Mouse (Mus musculus): Measurements from ENCODE around the gene Eif4e2. TPM values are rescaled to one million over a fixed set of nuclear protein-coding genes. Genes with fewer than 3 reads are reported as not detected.

Gene Eif4e2
- polyA plus RNA-seq, 1 experiment from 2014 or later = 146 TPM

DNA sequence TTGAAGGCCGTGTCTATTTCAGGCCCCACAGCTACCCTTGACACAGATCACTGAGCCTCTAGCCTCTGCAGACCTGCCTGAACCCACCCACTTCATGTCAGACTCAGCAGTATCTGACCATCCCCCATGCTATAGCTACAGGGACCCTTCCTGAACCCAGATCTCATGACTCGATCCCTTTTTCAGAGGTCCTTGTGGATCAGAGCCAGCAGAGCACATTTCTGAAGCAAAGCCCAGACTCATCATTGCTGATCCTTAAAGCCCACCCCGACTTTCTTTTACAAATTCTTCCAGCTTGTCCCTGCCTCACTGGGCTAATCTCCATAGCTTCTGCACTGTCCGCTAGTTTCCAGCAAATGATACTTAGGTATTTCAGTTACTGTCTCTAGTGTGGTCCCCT, 60.4 kb downstream of the Eif4e2 start:
- peaks cover 13% of the 10 kb centered on the region for H3K4me1 ChIP-seq (replicated peaks; ENCODE audit: control insufficient read depth, insufficient read depth, low read length)
- H3K36me3 ChIP-seq (ENCODE audit: control insufficient read depth, insufficient read depth, low read length) = no peaks in the 10 kb centered on the region
- no peak overlapping the region for H3K4me3 ChIP-seq (ENCODE audit: low read length)
- H3K9me3 ChIP-seq (ENCODE audit: control insufficient read depth, low read length) = no peaks in the 10 kb centered on the region
- 60% methylated on average over 4 of the region's 4 CpGs for WGBS
- H3K4me2 ChIP-seq (ENCODE audit: low read depth, low read length) = no peak overlapping the region
- no peak overlapping the region for H3K27ac ChIP-seq (ENCODE audit: low read length)
- no peak for ATAC-seq (ENCODE audit: low read depth)
- no peaks in the 10 kb centered on the region for H3K27me3 ChIP-seq (ENCODE audit: control insufficient read depth, insufficient read depth, low read depth, low read length)
- no peak overlapping the region for H3K9ac ChIP-seq (ENCODE audit: low read length)

GRCm38 (mm10) chr1:87275151-87275550, 61.4 kb downstream of the Eif4e2 start:
- no peaks in the 10 kb centered on the region for H3K9me3 ChIP-seq (ENCODE audit: control insufficient read depth, low read length)
- WGBS = 84% methylated on average over 12 of the region's 12 CpGs

DNA sequence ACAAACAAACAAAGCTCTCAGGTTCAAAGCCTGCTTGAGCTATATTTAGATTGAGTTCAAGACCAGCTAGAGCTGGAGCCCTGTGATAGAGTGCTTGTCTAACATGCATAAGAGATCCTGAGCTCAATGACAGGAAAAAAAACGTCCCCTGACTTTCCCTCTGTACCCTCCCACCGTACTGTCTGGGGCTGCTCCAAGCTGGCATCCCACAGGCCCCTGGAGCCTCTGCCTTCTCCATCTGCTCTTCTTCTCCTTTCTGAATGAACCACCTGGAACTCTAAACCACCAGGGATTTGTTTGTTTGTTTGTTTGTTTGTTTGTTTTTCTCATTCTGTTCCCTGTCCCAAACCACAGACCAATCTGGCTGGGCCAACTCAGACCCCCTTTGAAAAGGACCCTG, 62.3 kb downstream of the Eif4e2 start:
- 41% methylated on average over 2 of the region's 2 CpGs for WGBS
- Histone ChIP-seq H3K27me3 (ENCODE audit: control insufficient read depth, insufficient read depth, low read depth, low read length) (no peaks in the 10 kb centered on the region), H3K9ac (ENCODE audit: low read length) (no peak overlapping the region), H3K4me3 (ENCODE audit: low read length) (no peak overlapping the region), H3K36me3 (ENCODE audit: control insufficient read depth, insufficient read depth, low read length) (no peaks in the 10 kb centered on the region), H3K9me3 (ENCODE audit: control insufficient read depth, low read length) (no peaks in the 10 kb centered on the region), H3K27ac (ENCODE audit: low read length) (no peak overlapping the region), H3K4me2 (ENCODE audit: low read depth, low read length) (no peak overlapping the region), H3K4me1 (replicated peaks; ENCODE audit: control insufficient read depth, insufficient read depth, low read length) (peaks cover 2% of the 10 kb centered on the region)
- no peak for ATAC-seq (ENCODE audit: low read depth)

More at GRCm38 (mm10) chr1:87275151-87275550, 61.4 kb downstream of the Eif4e2 start:
- no peak overlapping the region for H3K9ac ChIP-seq (ENCODE audit: low read length)
- H3K36me3 ChIP-seq (ENCODE audit: control insufficient read depth, insufficient read depth, low read length) = no peaks in the 10 kb centered on the region
- H3K27ac ChIP-seq (ENCODE audit: low read length) = no peak overlapping the region
- H3K4me1 ChIP-seq (replicated peaks; ENCODE audit: control insufficient read depth, insufficient read depth, low read length) = peaks cover 11% of the 10 kb centered on the region
- no peak for ATAC-seq (ENCODE audit: low read depth)
- no peaks in the 10 kb centered on the region for H3K27me3 ChIP-seq (ENCODE audit: control insufficient read depth, insufficient read depth, low read depth, low read length)
- H3K4me2 ChIP-seq (ENCODE audit: low read depth, low read length) = no peak overlapping the region
- H3K4me3 ChIP-seq (ENCODE audit: low read length) = no peak overlapping the region

GRCm38 (mm10) chr1:87280281-87280680, 66.6 kb downstream of the Eif4e2 start:
- H3K9me3 ChIP-seq (ENCODE audit: control insufficient read depth, low read length) = no peaks in the 10 kb centered on the region
- WGBS = 76% methylated on average over 5 of the region's 5 CpGs

GRCm38 (mm10) chr1:87281599-87282412, 68.1 kb downstream of the Eif4e2 start:
- WGBS = 28% methylated on average over 20 of the region's 20 CpGs
- H3K27ac ChIP-seq (ENCODE audit: low read length) = no peak overlapping the region
- ATAC-seq (ENCODE audit: low read depth) = 0 out of 2 replicates have a peak, but pooled peaks have one; percentile 12

More at GRCm38 (mm10) chr1:87280281-87280680, 66.6 kb downstream of the Eif4e2 start:
- H3K4me2 ChIP-seq (ENCODE audit: low read depth, low read length) = no peak overlapping the region
- H3K27me3 ChIP-seq (ENCODE audit: control insufficient read depth, insufficient read depth, low read depth, low read length) = no peaks in the 10 kb centered on the region
- H3K36me3 ChIP-seq (ENCODE audit: control insufficient read depth, insufficient read depth, low read length) = no peaks in the 10 kb centered on the region
- no peak overlapping the region for H3K4me3 ChIP-seq (ENCODE audit: low read length)
- ATAC-seq (ENCODE audit: low read depth) = no peak
- H3K4me1 ChIP-seq (replicated peaks; ENCODE audit: control insufficient read depth, insufficient read depth, low read length) = no peaks in the 10 kb centered on the region
- H3K9ac ChIP-seq (ENCODE audit: low read length) = no peak overlapping the region
- H3K27ac ChIP-seq (ENCODE audit: low read length) = no peak overlapping the region

GRCm38 (mm10) chr1:87282413-87282788, 68.7 kb downstream of the Eif4e2 start:
- no peak overlapping the region for H3K4me2 ChIP-seq (ENCODE audit: low read depth, low read length)
- no peak overlapping the region for H3K9ac ChIP-seq (ENCODE audit: low read length)
- H3K27ac ChIP-seq (ENCODE audit: low read length) = no peak overlapping the region
- 67% methylated on average over 6 of the region's 6 CpGs for WGBS
- no peak overlapping the region for H3K4me3 ChIP-seq (ENCODE audit: low read length)
- H3K36me3 ChIP-seq (ENCODE audit: control insufficient read depth, insufficient read depth, low read length) = no peaks in the 10 kb centered on the region
- H3K27me3 ChIP-seq (ENCODE audit: control insufficient read depth, insufficient read depth, low read depth, low read length) = no peaks in the 10 kb centered on the region
- H3K4me1 ChIP-seq (replicated peaks; ENCODE audit: control insufficient read depth, insufficient read depth, low read length) = no peaks in the 10 kb centered on the region
- 0 out of 2 replicates have a peak, but pooled peaks cover 3% of the 10 kb centered on the region for H3K9me3 ChIP-seq (ENCODE audit: control insufficient read depth, low read length)
- ATAC-seq (ENCODE audit: low read depth) = no peak

More at GRCm38 (mm10) chr1:87281599-87282412, 68.1 kb downstream of the Eif4e2 start:
- no peaks in the 10 kb centered on the region for H3K4me1 ChIP-seq (replicated peaks; ENCODE audit: control insufficient read depth, insufficient read depth, low read length)
- H3K27me3 ChIP-seq (ENCODE audit: control insufficient read depth, insufficient read depth, low read depth, low read length) = no peaks in the 10 kb centered on the region
- H3K9ac ChIP-seq (ENCODE audit: low read length) = no peak overlapping the region
- no peaks in the 10 kb centered on the region for H3K36me3 ChIP-seq (ENCODE audit: control insufficient read depth, insufficient read depth, low read length)
- H3K4me2 ChIP-seq (ENCODE audit: low read depth, low read length) = peak overlapping the region; percentile 26; the same call in 1 of the 2 replicates
- no peak overlapping the region for H3K4me3 ChIP-seq (ENCODE audit: low read length)
- 0 out of 2 replicates have a peak, but pooled peaks cover 3% of the 10 kb centered on the region for H3K9me3 ChIP-seq (ENCODE audit: control insufficient read depth, low read length)

DNA sequence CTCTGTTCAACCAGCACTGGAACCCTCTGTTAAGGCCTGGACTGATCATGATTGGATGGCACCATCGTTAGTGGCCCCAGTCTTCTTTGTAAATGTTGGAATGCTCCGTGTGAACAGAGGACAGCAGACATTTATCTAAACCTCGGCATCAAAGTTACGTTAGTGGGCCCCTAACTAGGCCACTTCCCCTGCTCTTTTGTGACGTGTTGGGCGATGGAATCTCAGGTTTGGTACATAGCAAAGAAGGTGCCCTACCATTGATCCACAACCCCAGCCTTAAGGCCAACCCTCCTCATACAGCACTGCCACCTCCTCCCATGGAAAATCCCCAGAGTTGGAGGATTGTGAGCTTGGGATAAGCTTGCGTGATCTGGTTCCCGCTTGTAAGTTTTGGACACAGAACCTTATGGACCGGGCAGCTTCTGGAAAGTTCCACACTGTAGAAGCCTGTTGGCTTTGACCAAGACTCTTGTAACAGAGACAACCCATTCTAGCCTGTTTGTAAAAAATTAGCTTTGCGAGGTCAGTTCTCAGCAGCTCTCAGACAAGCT, 69.8 kb downstream of the Eif4e2 start:
- Histone ChIP-seq H3K27ac (ENCODE audit: low read length) (no peak overlapping the region), H3K4me3 (ENCODE audit: low read length) (no peak overlapping the region), H3K27me3 (ENCODE audit: control insufficient read depth, insufficient read depth, low read depth, low read length) (no peaks in the 10 kb centered on the region), H3K9me3 (ENCODE audit: control insufficient read depth, low read length) (0 out of 2 replicates have a peak, but pooled peaks cover 3% of the 10 kb centered on the region), H3K4me2 (ENCODE audit: low read depth, low read length) (no peak overlapping the region), H3K9ac (ENCODE audit: low read length) (no peak overlapping the region), H3K36me3 (ENCODE audit: control insufficient read depth, insufficient read depth, low read length) (no peaks in the 10 kb centered on the region), H3K4me1 (replicated peaks; ENCODE audit: control insufficient read depth, insufficient read depth, low read length) (no peaks in the 10 kb centered on the region)
- 75% methylated on average over 10 of the region's 10 CpGs for WGBS
- ATAC-seq (ENCODE audit: low read depth) = no peak

GRCm38 (mm10) chr1:87287105-87287504, 73.4 kb downstream of the Eif4e2 start:
- 0 out of 2 replicates have a peak, but pooled peaks cover 3% of the 10 kb centered on the region for H3K9me3 ChIP-seq (ENCODE audit: control insufficient read depth, low read length)
- no peaks in the 10 kb centered on the region for H3K4me1 ChIP-seq (replicated peaks; ENCODE audit: control insufficient read depth, insufficient read depth, low read length)
- no peaks in the 10 kb centered on the region for H3K27me3 ChIP-seq (ENCODE audit: control insufficient read depth, insufficient read depth, low read depth, low read length)
- WGBS = 78% methylated on average over 2 of the region's 2 CpGs
- ATAC-seq (ENCODE audit: low read depth) = no peak
- H3K4me2 ChIP-seq (ENCODE audit: low read depth, low read length) = no peak overlapping the region
- no peak overlapping the region for H3K27ac ChIP-seq (ENCODE audit: low read length)
- H3K4me3 ChIP-seq (ENCODE audit: low read length) = no peak overlapping the region
- H3K9ac ChIP-seq (ENCODE audit: low read length) = no peak overlapping the region
- H3K36me3 ChIP-seq (ENCODE audit: control insufficient read depth, insufficient read depth, low read length) = no peaks in the 10 kb centered on the region

All from lung, embryonic 16.5 days (tissue).